Mouse (Mus musculus): ENCODE data around the gene Hoxb4. TPM values are rescaled to one million over a fixed set of nuclear protein-coding genes. Genes with fewer than 3 reads are reported as not detected.

Hoxb4 gene
- polyA plus RNA-seq, 1 experiment from 2014 or later, result 1.1 TPM

- WGBS, result under 1% methylated on average over 30 of the region's 30 CpGs
- H3K9ac ChIP-seq (ENCODE audit: low read depth, low read length), result no peak overlapping the region
- H3K4me1 ChIP-seq (replicated peaks; ENCODE audit: control insufficient read depth, insufficient read depth, low read length), result 0 out of 2 replicates have a peak, but pooled peaks cover 7% of the 10 kb centered on the region
- no peaks in the 10 kb centered on the region for H3K9me3 ChIP-seq (ENCODE audit: control insufficient read depth, low read length)
- DNase-seq (ENCODE audit: low spot score) (no peak), ATAC-seq (replicated peaks; ENCODE audit: low FRiP score) (no peak)
- H3K36me3 ChIP-seq (ENCODE audit: control insufficient read depth, insufficient read depth, low read length), result no peaks in the 10 kb centered on the region
- no peak overlapping the region for H3K27ac ChIP-seq (ENCODE audit: low read depth, low read length)
- H3K4me3 ChIP-seq (ENCODE audit: low read depth, low read length), result peak overlapping the region; percentile 23; the same call in 1 of the 2 replicates
- peak overlapping the region; percentile 39 for H3K4me2 ChIP-seq
- H3K27me3 ChIP-seq (replicated peaks; ENCODE audit: control insufficient read depth, insufficient read depth, low read length), result peaks cover 100% of the 10 kb centered on the region
These were observed 22.8 kb upstream of the Hoxb4 start for GRCm38 (mm10) chr11:96295092-96295835.

- no peaks in the 10 kb centered on the region for H3K9me3 ChIP-seq (ENCODE audit: control insufficient read depth, low read length)
- H3K4me3 ChIP-seq (ENCODE audit: low read depth, low read length), result no peak overlapping the region
- no peak overlapping the region for H3K9ac ChIP-seq (ENCODE audit: low read depth, low read length)
- ATAC-seq (replicated peaks; ENCODE audit: low FRiP score), result no peak
- no peak overlapping the region for H3K4me2 ChIP-seq
- no peak for DNase-seq (ENCODE audit: low spot score)
- no peaks in the 10 kb centered on the region for H3K36me3 ChIP-seq (ENCODE audit: control insufficient read depth, insufficient read depth, low read length)
- 0 out of 2 replicates have a peak, but pooled peaks cover 9% of the 10 kb centered on the region for H3K4me1 ChIP-seq (replicated peaks; ENCODE audit: control insufficient read depth, insufficient read depth, low read length)
- 19% methylated on average over 2 of the region's 2 CpGs for WGBS
- H3K27ac ChIP-seq (ENCODE audit: low read depth, low read length), result no peak overlapping the region
- peaks cover 100% of the 10 kb centered on the region for H3K27me3 ChIP-seq (replicated peaks; ENCODE audit: control insufficient read depth, insufficient read depth, low read length)
These were observed 21.1 kb upstream of the Hoxb4 start for GRCm38 (mm10) chr11:96296997-96297396.

GRCm38 (mm10) chr11:96297428-96297827 lies 20.6 kb upstream of the Hoxb4 start:
- H3K4me1 ChIP-seq (replicated peaks; ENCODE audit: control insufficient read depth, insufficient read depth, low read length), result 0 out of 2 replicates have a peak, but pooled peaks cover 9% of the 10 kb centered on the region

GRCm38 (mm10) chr11:96297968-96298635 lies 20.0 kb upstream of the Hoxb4 start:
- no peak overlapping the region for H3K4me3 ChIP-seq (ENCODE audit: low read depth, low read length)
- ATAC-seq (replicated peaks; ENCODE audit: low FRiP score) (no peak), DNase-seq (ENCODE audit: low spot score) (no peak)
- no peaks in the 10 kb centered on the region for H3K9me3 ChIP-seq (ENCODE audit: control insufficient read depth, low read length)
- no peak overlapping the region for H3K4me2 ChIP-seq
- 0 out of 2 replicates have a peak, but pooled peaks cover 9% of the 10 kb centered on the region for H3K4me1 ChIP-seq (replicated peaks; ENCODE audit: control insufficient read depth, insufficient read depth, low read length)
- no peak overlapping the region for H3K27ac ChIP-seq (ENCODE audit: low read depth, low read length)
- 12% methylated on average over 11 of the region's 11 CpGs for WGBS
- H3K36me3 ChIP-seq (ENCODE audit: control insufficient read depth, insufficient read depth, low read length), result no peaks in the 10 kb centered on the region
- peaks cover 100% of the 10 kb centered on the region for H3K27me3 ChIP-seq (replicated peaks; ENCODE audit: control insufficient read depth, insufficient read depth, low read length)
- no peak overlapping the region for H3K9ac ChIP-seq (ENCODE audit: low read depth, low read length)

More at GRCm38 (mm10) chr11:96297428-96297827, 20.6 kb upstream of the Hoxb4 start:
- no peaks in the 10 kb centered on the region for H3K9me3 ChIP-seq (ENCODE audit: control insufficient read depth, low read length)
- no peak overlapping the region for H3K27ac ChIP-seq (ENCODE audit: low read depth, low read length)
- DNase-seq (ENCODE audit: low spot score), result no peak
- peaks cover 100% of the 10 kb centered on the region for H3K27me3 ChIP-seq (replicated peaks; ENCODE audit: control insufficient read depth, insufficient read depth, low read length)
- H3K4me3 ChIP-seq (ENCODE audit: low read depth, low read length), result no peak overlapping the region
- H3K4me2 ChIP-seq, result no peak overlapping the region
- H3K9ac ChIP-seq (ENCODE audit: low read depth, low read length), result no peak overlapping the region
- ATAC-seq (replicated peaks; ENCODE audit: low FRiP score), result no peak
- 24% methylated on average over 3 of the region's 3 CpGs for WGBS
- H3K36me3 ChIP-seq (ENCODE audit: control insufficient read depth, insufficient read depth, low read length), result no peaks in the 10 kb centered on the region

DNA sequence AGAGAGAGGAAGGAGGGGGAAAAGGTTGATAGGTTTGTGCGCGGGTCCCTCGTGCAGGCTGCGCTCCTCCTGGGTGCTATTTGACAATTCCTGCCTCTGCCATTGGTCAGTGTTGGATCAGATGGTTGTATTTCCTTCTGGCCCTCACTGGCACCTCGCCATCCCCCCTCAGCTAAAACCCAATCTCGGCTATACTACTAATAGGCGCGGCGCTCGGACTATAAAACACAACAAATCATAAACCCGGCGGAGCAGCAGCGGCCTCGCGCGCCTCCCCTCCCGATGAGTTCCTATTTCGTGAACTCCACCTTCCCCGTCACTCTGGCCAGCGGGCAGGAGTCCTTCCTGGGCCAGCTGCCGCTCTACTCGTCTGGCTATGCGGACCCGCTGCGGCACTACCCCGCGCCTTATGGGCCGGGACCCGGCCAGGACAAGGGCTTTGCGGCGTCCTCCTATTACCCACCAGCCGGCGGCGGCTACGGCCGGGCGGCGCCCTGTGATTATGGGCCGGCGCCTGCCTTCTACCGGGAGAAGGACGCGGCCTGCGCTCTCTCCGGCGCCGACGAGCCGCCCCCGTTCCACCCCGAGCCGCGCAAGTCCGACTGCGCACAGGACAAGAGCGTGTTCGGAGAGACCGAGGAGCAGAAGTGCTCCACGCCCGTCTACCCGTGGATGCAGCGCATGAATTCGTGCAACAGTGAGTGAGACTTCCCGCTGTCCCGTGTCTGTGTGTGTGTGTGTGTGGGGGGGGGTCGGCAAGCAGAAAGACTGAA lies 19.0 kb upstream of the Hoxb4 start:
- no peak for ATAC-seq (replicated peaks; ENCODE audit: low FRiP score)
- Histone ChIP-seq H3K4me1 (replicated peaks; ENCODE audit: control insufficient read depth, insufficient read depth, low read length) (0 out of 2 replicates have a peak, but pooled peaks cover 9% of the 10 kb centered on the region), H3K9me3 (ENCODE audit: control insufficient read depth, low read length) (no peaks in the 10 kb centered on the region), H3K4me3 (ENCODE audit: low read depth, low read length) (peak overlapping the region; percentile 44), H3K9ac (ENCODE audit: low read depth, low read length) (no peak overlapping the region), H3K4me2 (peak overlapping the region; percentile 61), H3K36me3 (ENCODE audit: control insufficient read depth, insufficient read depth, low read length) (no peaks in the 10 kb centered on the region), H3K27ac (ENCODE audit: low read depth, low read length) (no peak overlapping the region; the same call in 1 of the 2 replicates), H3K27me3 (replicated peaks; ENCODE audit: control insufficient read depth, insufficient read depth, low read length) (peaks cover 100% of the 10 kb centered on the region)
- WGBS, result under 1% methylated on average over 61 of the region's 66 CpGs
- no peak for DNase-seq (ENCODE audit: low spot score)

DNA sequence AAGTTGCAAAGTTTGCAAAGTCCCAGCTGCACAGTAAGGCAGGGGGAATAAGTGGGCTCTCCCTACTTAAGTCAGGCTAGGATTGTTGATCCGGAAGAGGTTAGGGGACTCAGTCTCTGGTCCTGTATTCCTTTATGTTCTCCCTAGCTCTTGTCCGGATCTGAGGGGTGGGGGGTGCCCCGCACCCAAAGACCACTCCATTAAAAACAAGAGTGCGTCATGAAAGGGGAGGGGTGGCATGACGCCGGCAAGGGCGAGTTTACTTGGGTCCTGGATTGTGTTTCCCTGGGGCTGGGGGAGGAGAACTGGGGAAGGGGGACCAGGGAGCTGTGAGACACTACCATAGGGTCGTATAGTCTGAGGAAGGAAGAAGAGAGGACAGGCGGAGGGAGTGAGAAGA lies 18.3 kb upstream of the Hoxb4 start:
- H3K9me3 ChIP-seq (ENCODE audit: control insufficient read depth, low read length), result no peaks in the 10 kb centered on the region
- ATAC-seq (replicated peaks; ENCODE audit: low FRiP score) (no peak), DNase-seq (ENCODE audit: low spot score) (no peak)
- H3K4me3 ChIP-seq (ENCODE audit: low read depth, low read length), result peak overlapping the region; percentile 44; the same call in 1 of the 2 replicates
- 0 out of 2 replicates have a peak, but pooled peaks cover 9% of the 10 kb centered on the region for H3K4me1 ChIP-seq (replicated peaks; ENCODE audit: control insufficient read depth, insufficient read depth, low read length)
- WGBS, result 3% methylated on average over 9 of the region's 9 CpGs
- no peak overlapping the region for H3K9ac ChIP-seq (ENCODE audit: low read depth, low read length)
- H3K4me2 ChIP-seq, result peak overlapping the region; percentile 61
- peaks cover 100% of the 10 kb centered on the region for H3K27me3 ChIP-seq (replicated peaks; ENCODE audit: control insufficient read depth, insufficient read depth, low read length)
- no peak overlapping the region for H3K27ac ChIP-seq (ENCODE audit: low read depth, low read length)
- H3K36me3 ChIP-seq (ENCODE audit: control insufficient read depth, insufficient read depth, low read length), result no peaks in the 10 kb centered on the region

DNA sequence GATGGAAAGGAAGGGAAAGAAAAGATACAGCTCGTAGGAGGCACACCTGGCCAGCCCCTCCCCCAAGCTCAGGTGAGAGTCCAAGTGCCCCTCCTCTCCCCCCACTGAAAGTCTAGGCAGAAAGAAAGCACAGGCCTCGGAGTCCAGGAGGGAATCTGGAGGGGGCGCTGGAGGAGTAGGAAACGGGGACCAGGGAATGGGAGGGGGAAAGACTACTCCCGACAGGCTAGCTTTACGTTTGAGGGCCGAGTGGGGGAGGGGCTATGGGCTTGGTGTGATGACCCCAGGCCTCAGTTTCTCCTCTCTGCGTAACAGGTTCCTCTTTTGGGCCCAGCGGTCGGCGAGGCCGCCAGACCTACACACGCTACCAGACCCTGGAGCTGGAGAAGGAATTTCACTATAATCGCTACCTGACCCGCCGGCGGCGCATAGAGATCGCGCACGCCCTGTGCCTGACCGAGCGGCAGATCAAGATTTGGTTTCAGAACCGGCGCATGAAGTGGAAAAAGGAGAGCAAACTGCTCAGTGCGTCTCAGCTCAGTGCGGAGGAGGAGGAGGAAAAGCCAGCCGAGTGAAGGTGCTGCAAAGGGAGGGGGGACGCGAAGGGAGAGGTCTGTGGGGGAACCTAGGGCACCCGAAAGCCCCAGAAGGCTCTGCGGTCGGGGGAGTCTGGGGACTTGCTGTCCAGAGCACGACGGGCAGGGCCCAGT lies 17.6 kb upstream of the Hoxb4 start:
- Histone ChIP-seq H3K27ac (ENCODE audit: low read depth, low read length) (no peak overlapping the region), H3K4me2 (peak overlapping the region; percentile 23), H3K36me3 (ENCODE audit: control insufficient read depth, insufficient read depth, low read length) (no peaks in the 10 kb centered on the region), H3K27me3 (replicated peaks; ENCODE audit: control insufficient read depth, insufficient read depth, low read length) (peaks cover 100% of the 10 kb centered on the region), H3K4me3 (ENCODE audit: low read depth, low read length) (peak overlapping the region; percentile 25; the same call in 1 of the 2 replicates), H3K9ac (ENCODE audit: low read depth, low read length) (no peak overlapping the region), H3K4me1 (replicated peaks; ENCODE audit: control insufficient read depth, insufficient read depth, low read length) (0 out of 2 replicates have a peak, but pooled peaks cover 7% of the 10 kb centered on the region), H3K9me3 (ENCODE audit: control insufficient read depth, low read length) (no peaks in the 10 kb centered on the region)
- DNase-seq (ENCODE audit: low spot score) (no peak), ATAC-seq (replicated peaks; ENCODE audit: low FRiP score) (no peak)
- WGBS, result 3% methylated on average over 34 of the region's 35 CpGs

GRCm38 (mm10) chr11:96301064-96301431 lies 17.0 kb upstream of the Hoxb4 start:
- Histone ChIP-seq H3K9me3 (ENCODE audit: control insufficient read depth, low read length) (no peaks in the 10 kb centered on the region), H3K27ac (ENCODE audit: low read depth, low read length) (no peak overlapping the region), H3K4me3 (ENCODE audit: low read depth, low read length) (peak overlapping the region; percentile 25; the same call in 1 of the 2 replicates), H3K9ac (ENCODE audit: low read depth, low read length) (no peak overlapping the region), H3K4me2 (peak overlapping the region; percentile 23), H3K4me1 (replicated peaks; ENCODE audit: control insufficient read depth, insufficient read depth, low read length) (0 out of 2 replicates have a peak, but pooled peaks cover 6% of the 10 kb centered on the region), H3K36me3 (ENCODE audit: control insufficient read depth, insufficient read depth, low read length) (no peaks in the 10 kb centered on the region), H3K27me3 (replicated peaks; ENCODE audit: control insufficient read depth, insufficient read depth, low read length) (peaks cover 100% of the 10 kb centered on the region)
- 23% methylated on average over 10 of the region's 10 CpGs for WGBS
- DNase-seq (ENCODE audit: low spot score) (no peak), ATAC-seq (replicated peaks; ENCODE audit: low FRiP score) (no peak)

Data from liver, embryonic 11.5 days (tissue).